Mouse (Mus musculus): ENCODE data around the gene Sphk2.
A peak's percentile ranks its signal among the peaks of the same experiment; 100 is the strongest.

The Sphk2 gene

DNA sequence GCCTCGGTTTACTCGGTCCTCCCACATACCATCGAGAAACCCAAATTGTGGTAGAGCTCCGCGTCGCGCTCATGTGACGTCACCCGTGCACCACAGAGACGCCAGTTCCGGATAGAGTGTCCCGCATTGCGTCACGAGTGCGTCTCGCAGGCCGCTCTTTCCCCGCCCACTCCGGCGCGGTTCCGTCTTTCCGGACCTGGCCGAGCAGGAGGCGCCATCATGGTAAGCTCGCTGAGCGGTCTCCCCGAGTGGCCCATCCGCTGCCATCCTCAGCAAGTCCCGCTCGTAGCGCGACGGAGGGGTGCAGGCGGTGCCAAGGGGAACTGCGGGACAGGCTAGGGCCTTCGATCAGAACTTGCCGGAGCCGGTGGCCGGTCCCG, at the start of gene Sphk2:
Gene Sphk2, minus strand, starts transcription at position 85 of the 380 bp plus-strand sequence.
- DNase-seq (ENCODE audit: low spot score in 2 of 2), result peak; percentile 97

GRCm38 (mm10) chr7:45767500-45767899, 49.7 kb upstream of the Sphk2 start:
- DNase-seq (ENCODE audit: low spot score in 2 of 2), result no peak

GRCm38 (mm10) chr7:45766764-45767163, 49.0 kb upstream of the Sphk2 start:
- no peak for DNase-seq (ENCODE audit: low spot score in 2 of 2)

GRCm38 (mm10) chr7:45765995-45766394, 48.2 kb upstream of the Sphk2 start:
- no peak for DNase-seq (ENCODE audit: low spot score in 2 of 2)

DNA sequence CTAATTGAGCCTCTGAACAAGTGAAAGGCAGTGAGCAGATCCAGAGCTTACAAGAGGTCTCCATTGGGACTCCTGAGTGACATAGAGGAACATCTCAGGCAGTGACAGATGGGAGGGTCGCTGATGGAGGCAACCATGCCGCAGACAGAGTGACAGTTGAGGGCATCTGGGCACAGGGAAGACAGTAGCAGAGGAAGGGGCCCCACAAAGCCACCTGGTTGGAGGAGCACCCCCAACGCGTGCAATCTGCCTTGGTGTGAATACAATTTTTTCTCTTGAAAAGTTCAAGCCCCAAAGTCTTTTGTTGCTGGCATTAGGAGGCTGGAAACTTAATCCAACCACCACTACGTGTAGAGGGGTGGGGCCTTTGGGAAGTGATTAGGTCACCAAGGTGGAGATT, 42.3 kb upstream of the Sphk2 start:
- DNase-seq (ENCODE audit: low spot score in 2 of 2), result peak in 1 of 2 experiments; percentile 22

DNA sequence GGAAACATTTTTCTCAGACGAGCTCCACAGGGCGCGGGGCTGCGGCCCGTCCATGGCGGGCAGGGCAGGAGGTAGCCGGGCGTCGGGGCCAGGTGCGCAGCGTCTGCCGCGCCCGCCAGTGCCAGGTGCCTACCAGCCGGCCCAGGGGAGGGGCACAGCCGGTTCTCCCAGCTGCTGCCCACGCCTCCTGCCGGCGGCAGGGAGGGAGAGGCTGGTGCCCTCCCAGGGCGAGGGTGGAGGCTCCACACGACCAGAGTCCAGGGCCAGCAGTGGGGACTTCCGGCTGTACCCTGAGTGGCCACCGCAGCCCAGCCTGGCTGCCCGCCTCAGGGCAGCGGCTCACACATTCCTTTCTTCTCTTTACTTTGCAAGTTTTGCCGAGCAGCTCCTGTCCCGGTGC, 41.6 kb upstream of the Sphk2 start:
- peak; percentile 45 to 63 for DNase-seq (ENCODE audit: low spot score in 2 of 2)

- DNase-seq (ENCODE audit: low spot score in 2 of 2), result no peak
Observed at GRCm38 (mm10) chr7:45755703-45756102, 37.9 kb upstream of the Sphk2 start.

GRCm38 (mm10) chr7:45750162-45750561, 32.4 kb upstream of the Sphk2 start:
- DNase-seq (ENCODE audit: low spot score in 2 of 2), result no peak

DNA sequence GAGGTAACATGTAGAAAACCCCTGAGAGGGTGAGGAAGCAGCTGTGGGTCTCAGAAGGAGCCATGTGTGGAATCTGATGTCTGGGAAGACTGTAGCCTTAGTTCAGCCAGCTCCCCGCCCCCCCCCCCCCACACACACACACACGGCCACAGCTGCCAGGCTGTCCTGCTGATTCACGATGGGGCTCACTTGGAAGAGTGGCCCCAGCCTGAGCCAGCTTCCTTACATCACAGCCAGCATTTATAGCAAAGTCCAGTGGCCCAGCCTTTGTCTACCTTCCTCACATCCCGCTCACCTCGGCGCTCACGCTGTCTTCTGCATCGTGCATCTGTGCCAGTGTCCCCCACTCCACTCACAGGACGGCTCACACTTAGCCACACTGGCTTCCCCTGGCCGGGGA, 31.6 kb upstream of the Sphk2 start:
- no peak for DNase-seq (ENCODE audit: low spot score in 2 of 2)

- DNase-seq (ENCODE audit: low spot score in 2 of 2), result no peak
Observed at GRCm38 (mm10) chr7:45748110-45748509, 30.3 kb upstream of the Sphk2 start.

GRCm38 (mm10) chr7:45747450-45747849, 29.6 kb upstream of the Sphk2 start:
- no peak for DNase-seq (ENCODE audit: low spot score in 2 of 2)

DNA sequence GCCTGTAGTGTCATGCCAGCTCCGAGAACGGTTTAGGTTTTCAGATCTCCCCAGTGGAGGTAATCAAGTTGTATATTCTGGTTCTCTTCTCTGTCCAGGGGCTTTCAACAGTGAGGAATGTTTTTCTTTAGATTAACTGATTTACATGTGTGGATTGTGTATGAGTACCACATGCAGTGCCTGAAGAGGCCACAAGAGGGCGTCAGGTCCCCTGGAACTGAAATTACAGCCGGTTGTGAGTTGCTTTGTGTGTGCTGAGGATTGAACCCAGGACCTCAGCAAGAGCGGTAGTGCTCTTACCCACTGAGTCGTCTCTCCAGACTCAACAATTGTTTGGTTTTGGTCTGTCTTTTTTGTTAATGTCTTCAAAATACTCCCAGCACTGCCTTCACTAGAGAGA, 28.7 kb upstream of the Sphk2 start:
- no peak for DNase-seq (ENCODE audit: low spot score in 2 of 2)

GRCm38 (mm10) chr7:45744387-45744786, 26.6 kb upstream of the Sphk2 start:
- no peak for DNase-seq (ENCODE audit: low spot score in 2 of 2)

- no peak for DNase-seq (ENCODE audit: low spot score in 2 of 2)
Observed at GRCm38 (mm10) chr7:45742338-45742737, 24.5 kb upstream of the Sphk2 start.

GRCm38 (mm10) chr7:45741777-45742176, 24.0 kb upstream of the Sphk2 start:
- peak; percentile 42 to 47 for DNase-seq (ENCODE audit: low spot score in 2 of 2)

DNA sequence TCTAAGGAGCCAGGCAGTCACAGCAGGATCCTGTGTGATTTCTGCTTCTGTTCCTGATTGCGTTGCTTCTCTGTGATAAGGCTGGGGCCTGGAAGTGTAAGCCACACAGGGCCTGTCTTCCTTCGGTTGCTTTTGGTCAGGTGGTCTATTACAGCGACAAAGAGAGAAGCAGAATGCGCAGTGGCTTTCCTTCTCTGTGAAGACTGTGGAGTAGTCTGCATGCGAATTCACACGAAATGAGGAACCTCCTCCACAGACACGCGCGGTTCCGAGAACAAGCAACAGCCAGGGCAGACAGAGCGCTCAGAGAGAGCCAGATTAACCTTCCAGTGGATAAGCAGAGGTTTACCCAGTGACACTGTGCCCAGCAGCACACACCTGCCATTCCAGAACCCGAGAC, 23.5 kb upstream of the Sphk2 start:
- no peak for DNase-seq (ENCODE audit: low spot score in 2 of 2)

DNA sequence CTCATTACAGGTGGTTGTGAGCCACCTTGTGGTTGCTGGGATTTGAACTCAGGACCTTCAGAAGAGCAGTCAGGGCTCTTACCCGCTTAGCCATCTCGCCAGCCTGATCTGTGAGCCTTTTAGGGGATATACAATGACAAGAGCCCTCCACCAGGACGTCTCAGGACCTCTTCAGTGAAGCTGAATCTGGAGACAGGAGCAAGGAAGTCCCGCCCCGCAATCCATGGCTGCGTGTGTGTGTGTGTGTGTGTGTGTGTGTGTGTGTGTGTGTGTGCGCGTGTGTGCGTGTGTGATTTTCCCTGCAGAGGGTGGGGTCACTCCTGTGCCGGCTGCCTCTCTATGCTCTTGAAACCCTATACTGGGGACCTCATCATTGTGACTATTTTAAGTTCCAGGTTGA, 22.0 kb upstream of the Sphk2 start:
- DNase-seq (ENCODE audit: low spot score in 2 of 2), result no peak

GRCm38 (mm10) chr7:45739162-45739763, 21.5 kb upstream of the Sphk2 start:
- peak; percentile 63 to 87 for DNase-seq (ENCODE audit: low spot score in 2 of 2)

DNA sequence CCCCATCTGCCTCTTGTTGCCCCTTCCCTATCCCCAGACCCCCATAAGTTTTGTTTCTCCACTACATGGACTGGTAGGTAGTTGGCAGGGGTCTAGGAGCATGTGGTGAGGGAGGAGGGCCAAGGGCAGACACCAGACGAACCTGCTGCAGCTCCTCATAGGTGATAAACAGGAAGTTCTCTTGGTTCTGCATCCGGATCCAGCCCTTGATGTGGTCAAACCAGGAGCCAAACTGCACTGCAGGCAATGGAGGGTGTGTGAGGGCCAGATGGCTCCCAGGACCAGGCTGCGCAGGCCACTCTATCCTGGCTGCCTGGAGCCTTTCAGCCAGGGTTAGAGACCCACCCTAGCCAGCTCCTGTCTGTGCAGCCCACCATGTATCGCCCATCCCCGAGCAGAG, 15.7 kb upstream of the Sphk2 start:
- peak; percentile 80 to 81 for DNase-seq (ENCODE audit: low spot score in 2 of 2)

DNA sequence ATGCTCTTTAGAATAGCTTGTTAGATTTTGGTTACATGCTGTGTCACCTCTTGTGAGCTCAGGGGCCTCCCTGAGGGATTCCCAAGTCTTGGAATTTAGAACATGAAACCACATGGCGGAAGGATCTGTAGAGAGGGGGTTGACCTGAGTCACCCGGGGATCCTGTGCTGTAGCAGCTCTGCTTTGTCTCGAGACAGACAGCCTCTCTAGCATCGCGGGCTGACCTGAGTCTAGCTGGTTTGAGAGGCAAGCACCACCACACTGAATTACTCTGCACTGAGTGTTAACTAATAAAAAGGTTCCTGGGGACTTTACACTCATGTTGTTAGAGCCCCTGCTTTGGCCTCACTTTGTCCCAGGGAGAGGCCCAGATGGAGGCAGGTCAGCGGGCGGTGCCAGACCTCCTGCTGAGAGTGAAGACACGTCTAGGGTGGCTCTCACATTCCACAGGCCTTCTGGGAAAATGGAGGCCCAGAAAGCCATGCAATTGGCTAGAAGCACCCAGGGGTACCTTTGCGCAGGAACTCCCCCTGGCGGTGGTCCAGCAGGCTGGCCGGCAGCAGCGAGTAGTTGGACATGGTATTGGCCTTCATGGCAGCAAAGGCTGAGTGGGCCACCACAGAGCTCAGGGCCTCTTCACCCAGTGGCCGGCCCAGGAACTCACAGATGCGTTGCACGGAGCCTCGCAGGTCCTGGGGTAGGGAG, 13.1 kb upstream of the Sphk2 start:
- peak in 1 of 2 experiments; percentile 70 for DNase-seq (ENCODE audit: low spot score in 2 of 2)

DNA sequence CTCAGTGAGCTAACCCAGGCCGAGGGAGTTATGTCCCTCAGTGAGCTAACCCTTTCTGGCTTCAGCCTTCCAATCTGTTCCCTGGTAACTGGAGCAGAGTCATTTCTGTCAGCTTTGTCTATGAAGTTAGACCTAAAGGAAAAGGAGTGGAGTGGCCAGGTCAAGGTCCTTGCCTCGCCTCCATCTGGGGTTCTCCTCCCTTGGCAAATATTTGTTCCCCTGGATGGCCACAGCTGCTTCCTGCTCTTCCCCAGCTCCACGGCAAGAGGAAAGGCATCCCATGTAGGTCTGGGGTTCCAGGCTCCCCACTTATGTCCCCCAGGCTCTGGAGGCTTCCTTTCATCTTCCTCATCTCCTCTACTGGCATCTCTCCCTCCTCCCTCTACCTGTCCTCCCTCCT, 9.8 kb upstream of the Sphk2 start:
- no peak for DNase-seq (ENCODE audit: low spot score in 2 of 2)

- no peak for DNase-seq (ENCODE audit: low spot score in 2 of 2)
Observed at GRCm38 (mm10) chr7:45726419-45726818, 8.6 kb upstream of the Sphk2 start.

GRCm38 (mm10) chr7:45725713-45726112, 7.9 kb upstream of the Sphk2 start, which contains the start of gene Spaca4:
Spaca4 (minus strand) TSS chr7:45725813.
- DNase-seq (ENCODE audit: low spot score in 2 of 2), result no peak

DNA sequence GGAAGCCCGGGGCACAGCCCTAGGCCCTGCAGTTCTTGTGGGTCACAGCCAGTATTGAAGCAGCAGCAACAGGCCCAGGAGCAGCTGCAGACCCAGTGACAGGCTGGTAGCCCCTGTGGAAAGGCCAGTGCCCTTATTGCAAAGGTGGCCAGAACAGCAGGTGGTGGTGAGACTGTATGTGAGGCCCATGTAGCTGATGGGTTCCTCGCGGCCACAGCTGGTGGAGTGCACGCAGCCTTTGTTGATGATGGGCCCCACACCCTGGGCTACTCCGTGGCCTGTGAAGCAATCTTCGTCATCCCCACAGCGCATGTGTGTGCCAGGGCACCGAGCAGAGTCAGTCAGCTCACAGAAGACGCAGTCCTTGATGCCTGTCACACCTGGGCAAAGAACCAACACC, 7.3 kb upstream of the Sphk2 start:
- no peak for DNase-seq (ENCODE audit: low spot score in 2 of 2)
